Mouse (Mus musculus): ENCODE data around the gene Zfp760. TPM values are rescaled to one million over a fixed set of nuclear protein-coding genes. Genes with fewer than 3 reads are reported as not detected.
"Not testable (repeated sequence)": the region's sequence is repeated elsewhere in the genome, so short reads cannot be mapped to it uniquely, and the experiment has no call there.

Zfp760 gene
- polyA plus RNA-seq, 1 experiment = 0.78 TPM

GRCm38 (mm10) chr17:21696073-21696472, 11.5 kb upstream of the Zfp760 start:
- TF ChIP-seq CTCF (IDR thresholded peaks at IDR 0.05; ENCODE audit: borderline replicate concordance, control insufficient read depth, extremely low read depth, insufficient read depth, low read length, poor library complexity) (no peak), POLR2A (IDR thresholded peaks at IDR 0.05; ENCODE audit: control insufficient read depth, extremely low read depth, insufficient read depth, low read length, poor library complexity) (no peak)
- DNase-seq = no peak
- H3K27ac ChIP-seq (ENCODE audit: control insufficient read depth, insufficient read depth, low read length) = no peak overlapping the region
- no peaks in the 10 kb centered on the region for H3K27me3 ChIP-seq (ENCODE audit: control insufficient read depth, insufficient read depth, low read length)
- H3K4me3 ChIP-seq (ENCODE audit: control insufficient read depth, insufficient read depth, low read length) = no peak overlapping the region
- no peaks in the 10 kb centered on the region for H3K4me1 ChIP-seq (replicated peaks; ENCODE audit: control insufficient read depth, insufficient read depth, low read length)
- H3K36me3 ChIP-seq (ENCODE audit: control insufficient read depth, insufficient read depth, low read length) = peaks cover 5% of the 10 kb centered on the region; the same call in 1 of the 2 replicates

- WGBS = 39% methylated on average over 5 of the region's 5 CpGs
- H3K27me3 ChIP-seq (ENCODE audit: control insufficient read depth, insufficient read depth, low read length) = no peaks in the 10 kb centered on the region
- DNase-seq = no peak
- no peaks in the 10 kb centered on the region for H3K36me3 ChIP-seq (ENCODE audit: control insufficient read depth, insufficient read depth, low read length)
- peaks cover 3% of the 10 kb centered on the region for H3K4me1 ChIP-seq (replicated peaks; ENCODE audit: control insufficient read depth, insufficient read depth, low read length)
- no peak overlapping the region for H3K27ac ChIP-seq (ENCODE audit: control insufficient read depth, insufficient read depth, low read length)
- TF ChIP-seq POLR2A (IDR thresholded peaks at IDR 0.05; ENCODE audit: control insufficient read depth, extremely low read depth, insufficient read depth, low read length, poor library complexity) (no peak), CTCF (IDR thresholded peaks at IDR 0.05; ENCODE audit: borderline replicate concordance, control insufficient read depth, extremely low read depth, insufficient read depth, low read length, poor library complexity) (no peak)
- no peak overlapping the region for H3K4me3 ChIP-seq (ENCODE audit: control insufficient read depth, insufficient read depth, low read length)
Observed at GRCm38 (mm10) chr17:21702281-21703240, 5.0 kb upstream of the Zfp760 start.

GRCm38 (mm10) chr17:21703414-21703813, 4.1 kb upstream of the Zfp760 start:
- no peak for DNase-seq
- 12% methylated on average over 1 of the region's 1 CpGs for WGBS
- Histone ChIP-seq H3K27ac (ENCODE audit: control insufficient read depth, insufficient read depth, low read length) (no peak overlapping the region), H3K27me3 (ENCODE audit: control insufficient read depth, insufficient read depth, low read length) (no peaks in the 10 kb centered on the region), H3K36me3 (ENCODE audit: control insufficient read depth, insufficient read depth, low read length) (no peaks in the 10 kb centered on the region), H3K4me1 (replicated peaks; ENCODE audit: control insufficient read depth, insufficient read depth, low read length) (peaks cover 3% of the 10 kb centered on the region), H3K4me3 (ENCODE audit: control insufficient read depth, insufficient read depth, low read length) (no peak overlapping the region)
- TF ChIP-seq CTCF (IDR thresholded peaks at IDR 0.05; ENCODE audit: borderline replicate concordance, control insufficient read depth, extremely low read depth, insufficient read depth, low read length, poor library complexity) (no peak), POLR2A (IDR thresholded peaks at IDR 0.05; ENCODE audit: control insufficient read depth, extremely low read depth, insufficient read depth, low read length, poor library complexity) (no peak)

- Histone ChIP-seq H3K4me1 (replicated peaks; ENCODE audit: control insufficient read depth, insufficient read depth, low read length) (peaks cover 3% of the 10 kb centered on the region), H3K4me3 (ENCODE audit: control insufficient read depth, insufficient read depth, low read length) (no peak overlapping the region), H3K36me3 (ENCODE audit: control insufficient read depth, insufficient read depth, low read length) (no peaks in the 10 kb centered on the region), H3K27me3 (ENCODE audit: control insufficient read depth, insufficient read depth, low read length) (no peaks in the 10 kb centered on the region), H3K27ac (ENCODE audit: control insufficient read depth, insufficient read depth, low read length) (no peak overlapping the region)
- DNase-seq = no peak
- 11% methylated on average over 2 of the region's 2 CpGs for WGBS
- TF ChIP-seq POLR2A (IDR thresholded peaks at IDR 0.05; ENCODE audit: control insufficient read depth, extremely low read depth, insufficient read depth, low read length, poor library complexity) (no peak), CTCF (IDR thresholded peaks at IDR 0.05; ENCODE audit: borderline replicate concordance, control insufficient read depth, extremely low read depth, insufficient read depth, low read length, poor library complexity) (no peak)
Observed at GRCm38 (mm10) chr17:21708401-21708800, 860 bp downstream of the Zfp760 start.

- H3K27me3 ChIP-seq (ENCODE audit: control insufficient read depth, insufficient read depth, low read length); H3K4me1 ChIP-seq (replicated peaks; ENCODE audit: control insufficient read depth, insufficient read depth, low read length); H3K36me3 ChIP-seq (ENCODE audit: control insufficient read depth, insufficient read depth, low read length); H3K27ac ChIP-seq (ENCODE audit: control insufficient read depth, insufficient read depth, low read length); H3K4me3 ChIP-seq (ENCODE audit: control insufficient read depth, insufficient read depth, low read length); DNase-seq: not testable (repeated sequence)
- WGBS = 97% methylated on average over 15 of the region's 22 CpGs
Observed at GRCm38 (mm10) chr17:21730495-21730894, 23.0 kb downstream of the Zfp760 start, which contains the start of gene Zfp229. Gene Zfp229 (plus strand): TSS chr17:21730795.

- TF ChIP-seq POLR2A (IDR thresholded peaks at IDR 0.05; ENCODE audit: control insufficient read depth, extremely low read depth, insufficient read depth, low read length, poor library complexity) (no peak), CTCF (IDR thresholded peaks at IDR 0.05; ENCODE audit: borderline replicate concordance, control insufficient read depth, extremely low read depth, insufficient read depth, low read length, poor library complexity) (no peak)
- no peak overlapping the region for H3K4me3 ChIP-seq (ENCODE audit: control insufficient read depth, insufficient read depth, low read length)
- DNase-seq = no peak
Observed at GRCm38 (mm10) chr17:21733049-21733448, 25.5 kb downstream of the Zfp760 start.

More at GRCm38 (mm10) chr17:21733049-21733448, 25.5 kb downstream of the Zfp760 start:
- Histone ChIP-seq H3K4me1 (replicated peaks; ENCODE audit: control insufficient read depth, insufficient read depth, low read length) (0 out of 2 replicates have a peak, but pooled peaks cover 2% of the 10 kb centered on the region), H3K27me3 (ENCODE audit: control insufficient read depth, insufficient read depth, low read length) (no peaks in the 10 kb centered on the region), H3K27ac (ENCODE audit: control insufficient read depth, insufficient read depth, low read length) (no peak overlapping the region), H3K36me3 (ENCODE audit: control insufficient read depth, insufficient read depth, low read length) (no peaks in the 10 kb centered on the region)
- WGBS = 71% methylated on average over 4 of the region's 4 CpGs
